Mouse (Mus musculus): ENCODE results near the gene Gabbr1.

DNA sequence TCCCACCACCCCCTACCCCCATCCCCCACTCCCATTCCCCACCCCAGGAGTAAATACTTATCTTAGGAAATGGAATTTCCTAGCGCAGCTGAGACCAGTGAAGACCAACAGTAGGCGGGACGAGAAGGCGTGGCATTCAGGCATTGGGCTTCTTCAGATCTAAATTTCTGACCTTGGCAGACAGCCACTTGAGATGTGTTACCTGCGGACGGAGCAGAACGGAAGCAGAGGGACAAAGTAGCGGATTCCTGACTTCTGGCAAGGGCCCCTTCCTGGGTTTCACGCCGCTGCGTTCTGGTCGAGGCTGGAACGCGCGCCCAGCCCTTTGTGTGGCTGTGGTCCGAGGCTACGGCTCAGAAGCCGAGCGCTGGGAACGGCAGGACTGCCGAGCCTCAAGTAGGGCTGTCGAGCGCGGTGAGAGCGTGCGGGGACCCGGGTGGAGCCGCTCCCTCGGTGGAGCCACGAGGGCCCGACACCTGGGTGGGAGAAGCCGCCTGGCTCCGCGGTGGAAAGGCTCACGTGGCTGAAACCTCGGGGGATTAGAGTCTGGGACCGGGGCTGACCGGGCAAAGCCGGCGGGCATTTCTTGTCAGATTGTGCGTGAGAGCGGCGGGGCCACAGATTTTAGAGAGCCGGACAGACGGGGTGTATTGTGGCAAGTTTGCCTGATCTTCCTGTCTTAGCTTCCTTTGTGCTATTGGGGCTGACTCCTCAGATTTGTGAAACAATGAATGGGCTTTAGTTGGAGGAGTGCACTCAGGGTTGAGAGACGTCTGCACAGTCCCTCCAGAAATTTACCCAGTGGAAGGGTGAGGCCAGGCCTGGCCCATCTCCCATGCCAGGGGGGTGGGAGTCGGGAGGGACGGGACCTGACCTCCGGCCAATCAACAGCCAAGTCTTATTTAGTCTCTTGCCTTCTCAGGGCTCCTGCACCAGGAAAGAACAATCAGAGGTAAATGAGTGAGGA, 43.1 kb upstream of the Gabbr1 start:
- no peak for TF ChIP-seq MAX (IDR thresholded peaks at IDR 0.05; ENCODE audit: low read length)
- no peak for TF ChIP-seq GABPA (IDR thresholded peaks at IDR 0.05; ENCODE audit: insufficient replicate concordance, low read depth, low read length)
- no peak for TF ChIP-seq CTCF (conservative IDR thresholded peaks at IDR 0.05 in 1 of 2, IDR thresholded peaks at IDR 0.05 in 1 of 2; ENCODE audit: low read depth in 2 of 2, low read length in 2 of 2)
- no peak for TF ChIP-seq ETS1 (conservative IDR thresholded peaks at IDR 0.05; ENCODE audit: low read depth, low read length)
- no peak for TF ChIP-seq UBTF (IDR thresholded peaks at IDR 0.05; ENCODE audit: low read depth, low read length)
- no peak for TF ChIP-seq ZNF384 (IDR thresholded peaks at IDR 0.05; ENCODE audit: low read depth, low read length)
- no peak for TF ChIP-seq TCF12 (IDR thresholded peaks at IDR 0.05; ENCODE audit: low read depth, low read length)
- no peak for TF ChIP-seq USF1 (IDR thresholded peaks at IDR 0.05; ENCODE audit: low read depth, low read length)
- no peak for TF ChIP-seq POLR2A (IDR thresholded peaks at IDR 0.05; ENCODE audit: low read depth, low read length)
